Mouse (Mus musculus) limb, embryonic 14.5 days (tissue): ENCODE data around the gene Fhdc1. TPM values are rescaled to one million over a fixed set of nuclear protein-coding genes. Genes with fewer than 3 reads are reported as not detected.

Source experiments
- ATAC-seq: fragments of 200-750 bp; cut with Nextera tagmentation; 2 replicates; pipeline ENCODE4 v1.8.0; 2017; ENCODE audit warnings: low read depth, moderate number of reproducible peaks, moderate TSS enrichment; ENCODE audit not compliant: low FRiP score
- DNase-seq: peaks from one replicate; pipeline ENCODE4 v3.0.0-alpha.2; 2015; ENCODE audit warnings: low spot score
- H3K27ac ChIP-seq: fragments of 300-500 bp; sonication (generic); replicated peaks from 2 replicates; pipeline ENCODE4 v1.5.1; 2014; ENCODE audit warnings: low read depth, mild to moderate bottlenecking, low read length, moderate library complexity, mixed read lengths
- H3K27me3 ChIP-seq: fragments of 300-500 bp; sonication (generic); 2 replicates; pipeline ENCODE4 v1.6.1; 2014; ENCODE audit warnings: low read length, mixed read lengths; ENCODE audit not compliant: control insufficient read depth, insufficient read depth
- H3K36me3 ChIP-seq: fragments of 300-500 bp; sonication (generic); 2 replicates; pipeline ENCODE4 v1.6.1; 2014; ENCODE audit warnings: mild to moderate bottlenecking, low read length, moderate library complexity, mixed read lengths; ENCODE audit not compliant: control insufficient read depth, insufficient read depth
- H3K4me1 ChIP-seq: fragments of 300-500 bp; sonication (generic); 2 replicates; pipeline ENCODE4 v1.6.1; 2014; ENCODE audit warnings: antibody characterized with exemption, low read length, mixed read lengths; ENCODE audit not compliant: control insufficient read depth, insufficient read depth
- H3K4me2 ChIP-seq: fragments of 300-500 bp; sonication (generic); replicated peaks from 2 replicates; pipeline ENCODE4 v1.6.1; 2014; ENCODE audit warnings: low read depth, mild to moderate bottlenecking, low read length, moderate library complexity; ENCODE audit not compliant: severe bottlenecking
- H3K4me3 ChIP-seq: fragments of 300-500 bp; sonication (generic); replicated peaks from 2 replicates; pipeline ENCODE4 v1.5.1; 2014; ENCODE audit warnings: low read length
- H3K9ac ChIP-seq: fragments of 300-500 bp; sonication (generic); 2 replicates; pipeline ENCODE4 v1.6.1; 2014; ENCODE audit warnings: mild to moderate bottlenecking, low read depth, low read length, moderate library complexity; ENCODE audit not compliant: severe bottlenecking
- H3K9me3 ChIP-seq: fragments of 300-500 bp; sonication (generic); 2 replicates; pipeline ENCODE4 v1.6.1; 2016; ENCODE audit warnings: low read length; ENCODE audit not compliant: control insufficient read depth
- POLR2A ChIP-seq: fragments of 200-500 bp; IDR thresholded peaks from 2 replicates; pipeline ENCODE4 v1.8.0; 2012; ENCODE audit warnings: inconsistent platforms, mild to moderate bottlenecking, moderate library complexity, borderline replicate concordance; ENCODE audit not compliant: insufficient read depth, insufficient read length; ENCODE audit errors: extremely low read depth
- WGBS: fragments of 180-500 bp; shearing (Covaris S2); extraction: QIAGEN DNeasy Blood & Tissue Kit; methylation state at CpG from one replicate; pipeline ENCODE4 v1.1.7; 2014; 5-methylcytosine and 5-hydroxymethylcytosine counted together
- polyA plus RNA-seq, 2 experiments: library from polyadenylated mRNA; depleted of rRNA in 1 of 2; stranded (reverse) in 1 of 2; unstranded in 1 of 2; fragments of >200 nt; fragmentation: Nextera tagmentation in 1 of 2; extraction: Ambion mirVana in 1 of 2; gene quantifications; 2 replicates each; pipeline versions ENCODE4 v1.2.1 to v1.2.3; 2012 to 2014

Fhdc1 gene
- polyA plus RNA-seq, 2 experiments, result 2.9 to 7.5 TPM

- 91% methylated on average over 8 of the region's 8 CpGs for WGBS
Measured at GRCm38 (mm10) chr3:84492657-84493056, 12.4 kb upstream of the Fhdc1 start.

GRCm38 (mm10) chr3:84492148-84492547, 11.9 kb upstream of the Fhdc1 start:
- no peak overlapping the region for H3K9ac ChIP-seq
- no peaks in the 10 kb centered on the region for H3K27me3 ChIP-seq
- no peak overlapping the region for H3K4me2 ChIP-seq
- no peak for ATAC-seq
- H3K36me3 ChIP-seq, result 0 out of 2 replicates have a peak, but pooled peaks cover 5% of the 10 kb centered on the region
- 74% methylated on average over 4 of the region's 4 CpGs for WGBS
- H3K27ac ChIP-seq, result no peak overlapping the region
- H3K4me1 ChIP-seq, result no peaks in the 10 kb centered on the region
- DNase-seq, result no peak
- no peaks in the 10 kb centered on the region for H3K9me3 ChIP-seq
- no peak overlapping the region for H3K4me3 ChIP-seq
- TF ChIP-seq POLR2A, result no peak

More at GRCm38 (mm10) chr3:84492657-84493056, 12.4 kb upstream of the Fhdc1 start:
- Histone ChIP-seq H3K36me3 (peaks cover 8% of the 10 kb centered on the region; the same call in 1 of the 2 replicates), H3K9me3 (no peaks in the 10 kb centered on the region), H3K27ac (no peak overlapping the region), H3K4me1 (no peaks in the 10 kb centered on the region), H3K9ac (no peak overlapping the region), H3K4me3 (no peak overlapping the region), H3K4me2 (no peak overlapping the region), H3K27me3 (no peaks in the 10 kb centered on the region)
- TF ChIP-seq POLR2A, result no peak
- no peak for ATAC-seq
- DNase-seq, result no peak

- H3K4me1 ChIP-seq, result no peaks in the 10 kb centered on the region
- no peak overlapping the region for H3K9ac ChIP-seq
- no peak overlapping the region for H3K4me2 ChIP-seq
- H3K4me3 ChIP-seq, result no peak overlapping the region
- ATAC-seq (no peak), DNase-seq (no peak)
- no peaks in the 10 kb centered on the region for H3K27me3 ChIP-seq
- TF ChIP-seq POLR2A, result no peak
- no peaks in the 10 kb centered on the region for H3K9me3 ChIP-seq
- no peak overlapping the region for H3K27ac ChIP-seq
- WGBS, result 74% methylated on average over 6 of the region's 6 CpGs
- 0 out of 2 replicates have a peak, but pooled peaks cover 5% of the 10 kb centered on the region for H3K36me3 ChIP-seq
Measured at GRCm38 (mm10) chr3:84488716-84489115, 8.5 kb upstream of the Fhdc1 start.

GRCm38 (mm10) chr3:84484891-84485290, 4.7 kb upstream of the Fhdc1 start:
- WGBS, result 53% methylated on average over 3 of the region's 3 CpGs
- no peak for ATAC-seq
- Histone ChIP-seq H3K9ac (no peak overlapping the region), H3K36me3 (no peaks in the 10 kb centered on the region), H3K27ac (no peak overlapping the region), H3K9me3 (no peaks in the 10 kb centered on the region), H3K4me3 (no peak overlapping the region), H3K27me3 (0 out of 2 replicates have a peak, but pooled peaks cover 8% of the 10 kb centered on the region), H3K4me2 (no peak overlapping the region), H3K4me1 (peaks cover 1% of the 10 kb centered on the region; the same call in 1 of the 2 replicates)
- TF ChIP-seq POLR2A, result no peak
- no peak for DNase-seq

GRCm38 (mm10) chr3:84484333-84484732, 4.1 kb upstream of the Fhdc1 start:
- Histone ChIP-seq H3K27ac (no peak overlapping the region), H3K9me3 (no peaks in the 10 kb centered on the region), H3K36me3 (no peaks in the 10 kb centered on the region), H3K4me2 (no peak overlapping the region), H3K4me3 (no peak overlapping the region), H3K9ac (no peak overlapping the region), H3K27me3 (peaks cover 14% of the 10 kb centered on the region; the same call in 1 of the 2 replicates), H3K4me1 (peaks cover 5% of the 10 kb centered on the region; the same call in 1 of the 2 replicates)
- WGBS, result 66% methylated on average over 4 of the region's 4 CpGs
- ATAC-seq (no peak), DNase-seq (no peak)
- no peak for TF ChIP-seq POLR2A
